Mouse (Mus musculus) common myeloid progenitor, adult 5-6 weeks (primary cell): ENCODE measurements around the gene Rbbp8nl. TPM values are rescaled to one million over a fixed set of nuclear protein-coding genes. Genes with fewer than 3 reads are reported as not detected.

Experiments
- ATAC-seq: replicated peaks from 2 replicates; pipeline ENCODE4 v1.8.0; 2016; ENCODE audit warnings: low read depth, mild to moderate bottlenecking, moderate TSS enrichment, inconsistent platforms; ENCODE audit not compliant: poor library complexity, severe bottlenecking
- total RNA-seq: library from RNA; stranded (forward); fragments of 200-1000, 187-1606 nt; gene quantifications from 2 replicates; pipeline ENCODE4 v1.2.3, GENCODE M21; 2017

Gene Rbbp8nl
- total RNA-seq, 1 experiment from 2014 or later: not detected

GRCm38 (mm10) chr2:180291566-180291965, 1.9 kb upstream of the Rbbp8nl start:
- no peak for ATAC-seq

- ATAC-seq: no peak
Measured at GRCm38 (mm10) chr2:180290503-180290902, 824 bp upstream of the Rbbp8nl start.

- no peak for ATAC-seq
Measured at GRCm38 (mm10) chr2:180288966-180289365, 713 bp downstream of the Rbbp8nl start.

GRCm38 (mm10) chr2:180279321-180279720, 10.4 kb downstream of the Rbbp8nl start:
- no peak for ATAC-seq

- no peak for ATAC-seq
Measured at GRCm38 (mm10) chr2:180277773-180278320, 11.8 kb downstream of the Rbbp8nl start.

- ATAC-seq: peak; percentile 54
Measured at GRCm38 (mm10) chr2:180276851-180277259, 12.8 kb downstream of the Rbbp8nl start.

GRCm38 (mm10) chr2:180276385-180276784, 13.3 kb downstream of the Rbbp8nl start:
- ATAC-seq: no peak

- ATAC-seq: peak; percentile 35
Measured at GRCm38 (mm10) chr2:180275836-180276235, 13.8 kb downstream of the Rbbp8nl start.

- ATAC-seq: no peak
Measured at GRCm38 (mm10) chr2:180274523-180274922, 15.2 kb downstream of the Rbbp8nl start.

GRCm38 (mm10) chr2:180273394-180274244, 16.1 kb downstream of the Rbbp8nl start, which contains the start of gene Cables2:
Gene Cables2, minus strand, starts transcription at chr2:180273496.
- ATAC-seq: peak; percentile 75

GRCm38 (mm10) chr2:180272884-180273321, 16.8 kb downstream of the Rbbp8nl start:
- no peak for ATAC-seq

- ATAC-seq: no peak
Measured at GRCm38 (mm10) chr2:180271804-180272395, 17.8 kb downstream of the Rbbp8nl start.

- peak; percentile 14 for ATAC-seq
Measured at GRCm38 (mm10) chr2:180270537-180271255, 19.0 kb downstream of the Rbbp8nl start.

- no peak for ATAC-seq
Measured at GRCm38 (mm10) chr2:180269329-180269728, 20.4 kb downstream of the Rbbp8nl start.

GRCm38 (mm10) chr2:180267955-180268354, 21.7 kb downstream of the Rbbp8nl start:
- ATAC-seq: no peak

GRCm38 (mm10) chr2:180262891-180263290, 26.8 kb downstream of the Rbbp8nl start:
- ATAC-seq: no peak

- ATAC-seq: no peak
Measured at GRCm38 (mm10) chr2:180262441-180262840, 27.2 kb downstream of the Rbbp8nl start.

- no peak for ATAC-seq
Measured at GRCm38 (mm10) chr2:180261901-180262300, 27.8 kb downstream of the Rbbp8nl start.

GRCm38 (mm10) chr2:180260610-180261480, 28.8 kb downstream of the Rbbp8nl start:
- no peak for ATAC-seq
